Mouse (Mus musculus) pancreas, adult 10 weeks (tissue): ENCODE results near the gene Gm2244. TPM values are rescaled to one million over a fixed set of nuclear protein-coding genes. Genes with fewer than 3 reads are reported as not detected.

Experiments
- polyA plus RNA-seq: library from polyadenylated mRNA; stranded (reverse); fragments of 350-450 nt; fragmentation: Illumina TruSeq; extraction: RNeasy Lipid Tissue Mini Kit (QIAGEN cat#74804); gene quantifications from one replicate; pipeline ENCODE4 v1.2.3, GENCODE M21; 2015; ENCODE audit warnings: low read depth, low replicate concordance; ENCODE audit not compliant: insufficient read depth

The Gm2244 gene
- not detected for polyA plus RNA-seq

DNA sequence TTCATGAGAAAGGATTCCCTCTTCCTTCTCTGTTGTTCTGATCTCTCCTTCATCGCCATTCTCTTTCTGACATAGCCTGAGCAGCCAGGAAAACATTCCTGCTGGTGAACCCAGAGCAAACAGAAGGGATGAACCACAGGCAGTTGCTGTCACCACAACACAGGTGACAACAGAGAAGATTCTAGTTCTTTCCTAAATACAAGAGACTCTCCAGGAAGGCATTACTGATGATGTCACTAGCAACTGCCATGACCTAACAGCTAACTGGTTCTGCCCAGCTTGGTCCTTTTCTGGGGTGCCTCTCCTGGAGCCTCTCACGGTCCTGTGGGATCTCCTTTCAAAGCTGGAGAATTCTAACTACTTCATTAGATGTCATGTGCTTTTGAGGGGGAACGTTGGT lies at the start of gene Gm2244:
Gene Gm2244, minus strand, starts transcription at position 101 of the 400 bp plus-strand sequence.

DNA sequence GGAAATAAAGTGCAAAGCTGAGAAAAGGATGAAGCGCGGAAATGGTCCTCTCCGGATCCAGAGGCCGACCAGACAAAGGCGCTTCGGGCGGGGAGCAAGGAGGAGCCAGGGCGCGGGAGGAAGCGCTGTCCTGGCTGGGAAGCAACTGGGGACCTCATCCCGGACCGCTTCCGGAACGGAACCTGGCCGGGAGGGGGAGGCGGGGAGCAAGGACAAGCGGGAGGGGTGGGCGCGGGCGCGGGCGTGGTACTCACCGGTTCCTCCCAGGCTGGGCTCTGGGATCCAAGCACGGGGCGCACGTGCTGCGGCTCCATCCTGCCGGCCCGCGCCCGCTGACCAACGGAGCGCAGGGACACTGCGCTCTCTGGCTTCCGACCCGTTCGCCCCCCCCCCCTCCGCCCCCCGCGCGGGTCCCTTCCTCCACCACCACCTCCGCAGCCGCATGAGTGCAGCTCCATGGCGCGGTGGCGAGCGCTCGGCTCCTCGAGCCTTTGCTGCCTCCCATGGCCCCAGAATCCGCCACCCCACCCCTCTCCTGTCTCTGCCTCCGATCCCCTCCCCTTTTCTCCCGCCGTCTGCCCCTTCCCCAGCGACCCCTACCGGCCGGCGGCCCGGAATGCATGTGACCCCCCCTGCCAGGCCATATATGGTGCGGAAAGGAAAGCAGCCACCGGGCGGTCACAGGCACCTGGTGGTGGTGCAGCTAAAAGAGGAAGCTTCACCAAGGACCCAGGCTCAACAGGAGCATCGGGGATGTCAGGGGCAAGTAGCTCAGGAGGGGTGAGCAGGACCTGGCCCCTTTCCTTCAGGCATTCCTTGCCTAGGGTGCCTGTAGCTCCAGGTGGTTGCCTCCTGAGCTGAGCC lies 35.3 kb upstream of the Gm2244 start, which contains the start of gene Gm2237:
Gene Gm2237, minus strand, starts transcription at position 332 of the 864 bp plus-strand sequence.

Other genes with a start within 250 kb of the Gm2244 start
- gene Gm21738, start 131.0 kb downstream of the Gm2244 start, polyA plus RNA-seq, result not detected
- gene Gm2237, start 35.2 kb upstream of the Gm2244 start, polyA plus RNA-seq, result not detected
- gene Gm5458, start 52.6 kb upstream of the Gm2244 start, polyA plus RNA-seq, result not detected
- gene Nid2, start 201.3 kb upstream of the Gm2244 start, polyA plus RNA-seq, result 21.3 TPM